Mouse (Mus musculus): ENCODE data around the gene Fgfr2. TPM values are rescaled to one million over a fixed set of nuclear protein-coding genes. Genes with fewer than 3 reads are reported as not detected.

Gene Fgfr2
- polyA plus RNA-seq, 1 experiment from 2014 or later = 33.9 TPM

- no peak overlapping the region for H3K4me3 ChIP-seq
- H3K9me3 ChIP-seq = no peaks in the 10 kb centered on the region
- H3K27me3 ChIP-seq = no peaks in the 10 kb centered on the region
- no peak overlapping the region for H3K4me2 ChIP-seq
- H3K4me1 ChIP-seq (replicated peaks) = no peaks in the 10 kb centered on the region; the same call in 1 of the 2 replicates
- ATAC-seq (ENCODE audit: low FRiP score) = no peak
- H3K27ac ChIP-seq = no peak overlapping the region
- WGBS = 80% methylated on average over 12 of the region's 12 CpGs
- H3K9ac ChIP-seq = no peak overlapping the region
- H3K36me3 ChIP-seq = no peaks in the 10 kb centered on the region
Observed at GRCm38 (mm10) chr7:130785923-130786575, 2337.1 kb downstream of the Fgfr2 start.

- H3K9me3 ChIP-seq = no peaks in the 10 kb centered on the region
- no peaks in the 10 kb centered on the region for H3K27me3 ChIP-seq
- no peaks in the 10 kb centered on the region for H3K36me3 ChIP-seq
- H3K4me2 ChIP-seq = no peak overlapping the region
- H3K4me1 ChIP-seq (replicated peaks) = no peaks in the 10 kb centered on the region; the same call in 1 of the 2 replicates
- H3K9ac ChIP-seq = no peak overlapping the region
- no peak overlapping the region for H3K27ac ChIP-seq
- H3K4me3 ChIP-seq = no peak overlapping the region
- WGBS = 83% methylated on average over 5 of the region's 5 CpGs
- no peak for ATAC-seq (ENCODE audit: low FRiP score)
Observed at GRCm38 (mm10) chr7:130782501-130783050, 2340.6 kb downstream of the Fgfr2 start.

GRCm38 (mm10) chr7:130780866-130781419, 2342.2 kb downstream of the Fgfr2 start:
- H3K9ac ChIP-seq = no peak overlapping the region
- H3K4me3 ChIP-seq = no peak overlapping the region
- no peaks in the 10 kb centered on the region for H3K9me3 ChIP-seq
- no peak for ATAC-seq (ENCODE audit: low FRiP score)
- no peaks in the 10 kb centered on the region for H3K27me3 ChIP-seq
- no peaks in the 10 kb centered on the region for H3K36me3 ChIP-seq
- 76% methylated on average over 5 of the region's 5 CpGs for WGBS
- H3K4me1 ChIP-seq (replicated peaks) = no peaks in the 10 kb centered on the region; the same call in 1 of the 2 replicates
- H3K4me2 ChIP-seq = no peak overlapping the region
- no peak overlapping the region for H3K27ac ChIP-seq

- no peak within 1 kb of the TSS for H3K4me3 ChIP-seq
- no peaks in the 10 kb centered on the region for H3K36me3 ChIP-seq
- no peak within 1 kb of the TSS for H3K27ac ChIP-seq
- no peak within 1 kb of the TSS for H3K4me2 ChIP-seq
- H3K9me3 ChIP-seq = no peaks in the 10 kb centered on the region
- H3K9ac ChIP-seq = no peak within 1 kb of the TSS
- WGBS = 49% methylated on average over 9 of the region's 9 CpGs
- ATAC-seq (ENCODE audit: low FRiP score) = no peak
- H3K4me1 ChIP-seq (replicated peaks) = peaks cover 3% of the 10 kb centered on the region; the same call in 1 of the 2 replicates
- no peaks in the 10 kb centered on the region for H3K27me3 ChIP-seq
Observed at GRCm38 (mm10) chr7:130773914-130774630, 2349.1 kb downstream of the Fgfr2 start, which contains the start of gene Btbd16. Gene Btbd16 (plus strand): TSS chr7:130774069.

GRCm38 (mm10) chr7:130773171-130773830, 2349.8 kb downstream of the Fgfr2 start:
- Histone ChIP-seq H3K4me1 (replicated peaks) (peaks cover 3% of the 10 kb centered on the region; the same call in 1 of the 2 replicates), H3K27ac (no peak overlapping the region), H3K36me3 (no peaks in the 10 kb centered on the region), H3K4me2 (no peak overlapping the region), H3K9ac (no peak overlapping the region), H3K27me3 (no peaks in the 10 kb centered on the region), H3K4me3 (no peak overlapping the region), H3K9me3 (no peaks in the 10 kb centered on the region)
- 66% methylated on average over 11 of the region's 11 CpGs for WGBS
- no peak for ATAC-seq (ENCODE audit: low FRiP score)

- ATAC-seq (ENCODE audit: low FRiP score) = no peak
- Histone ChIP-seq H3K9ac (no peak overlapping the region), H3K36me3 (peaks cover 11% of the 10 kb centered on the region), H3K27ac (no peak overlapping the region), H3K4me3 (no peak overlapping the region), H3K4me1 (replicated peaks) (peaks cover 3% of the 10 kb centered on the region; the same call in 1 of the 2 replicates), H3K27me3 (no peaks in the 10 kb centered on the region), H3K4me2 (no peak overlapping the region), H3K9me3 (no peaks in the 10 kb centered on the region)
- WGBS = 40% methylated on average over 3 of the region's 3 CpGs
Observed at GRCm38 (mm10) chr7:130770707-130771106, 2352.4 kb downstream of the Fgfr2 start.

- H3K36me3 ChIP-seq = peaks cover 31% of the 10 kb centered on the region
- H3K4me2 ChIP-seq = no peak overlapping the region
- H3K27ac ChIP-seq = no peak overlapping the region
- WGBS = 91% methylated on average over 4 of the region's 4 CpGs
- peaks cover 3% of the 10 kb centered on the region; the same call in 1 of the 2 replicates for H3K4me1 ChIP-seq (replicated peaks)
- no peak overlapping the region for H3K4me3 ChIP-seq
- no peaks in the 10 kb centered on the region for H3K27me3 ChIP-seq
- H3K9ac ChIP-seq = no peak overlapping the region
- H3K9me3 ChIP-seq = no peaks in the 10 kb centered on the region
- ATAC-seq (ENCODE audit: low FRiP score) = no peak
Observed at GRCm38 (mm10) chr7:130768151-130768550, 2355.0 kb downstream of the Fgfr2 start.

GRCm38 (mm10) chr7:130766411-130767170, 2356.6 kb downstream of the Fgfr2 start:
- Histone ChIP-seq H3K4me2 (no peak overlapping the region), H3K9ac (no peak overlapping the region)
- no peak for ATAC-seq (ENCODE audit: low FRiP score)

GRCm38 (mm10) chr7:130764160-130764559, 2359.0 kb downstream of the Fgfr2 start:
- Histone ChIP-seq H3K9ac (no peak overlapping the region), H3K4me1 (replicated peaks) (peaks cover 10% of the 10 kb centered on the region), H3K36me3 (peaks cover 56% of the 10 kb centered on the region), H3K27me3 (no peaks in the 10 kb centered on the region), H3K27ac (no peak overlapping the region), H3K9me3 (no peaks in the 10 kb centered on the region), H3K4me2 (no peak overlapping the region), H3K4me3 (no peak overlapping the region)
- no peak for ATAC-seq (ENCODE audit: low FRiP score)
- WGBS = 95% methylated on average over 17 of the region's 17 CpGs

More at GRCm38 (mm10) chr7:130766411-130767170, 2356.6 kb downstream of the Fgfr2 start:
- Histone ChIP-seq H3K9me3 (no peaks in the 10 kb centered on the region), H3K4me3 (no peak overlapping the region), H3K27me3 (no peaks in the 10 kb centered on the region), H3K27ac (no peak overlapping the region), H3K36me3 (peaks cover 34% of the 10 kb centered on the region), H3K4me1 (replicated peaks) (peaks cover 11% of the 10 kb centered on the region)
- WGBS = 77% methylated on average over 30 of the region's 30 CpGs

- Histone ChIP-seq H3K4me3 (no peak overlapping the region), H3K9me3 (no peaks in the 10 kb centered on the region), H3K27me3 (no peaks in the 10 kb centered on the region), H3K4me2 (no peak overlapping the region), H3K27ac (peak overlapping the region; percentile 75), H3K4me1 (replicated peaks) (peaks cover 10% of the 10 kb centered on the region), H3K9ac (no peak overlapping the region), H3K36me3 (peaks cover 71% of the 10 kb centered on the region)
- ATAC-seq (ENCODE audit: low FRiP score) = peak; percentile 66
- WGBS = 41% methylated on average over 17 of the region's 17 CpGs
Observed at GRCm38 (mm10) chr7:130762071-130762897, 2360.9 kb downstream of the Fgfr2 start.
